Mouse (Mus musculus): Measurements from ENCODE around the gene Atp5g1.
"Not testable (repeated sequence)": the region's sequence is repeated elsewhere in the genome, so short reads cannot be mapped to it uniquely, and the experiment has no call there.

Gene Atp5g1

GRCm38 (mm10) chr11:96075509-96076220 is at the start of gene Atp5g1:
Atp5g1 (minus strand) TSS chr11:96075670.
- in situ Hi-C loops (cut with MseI, MboI): no loop called here

- in situ Hi-C loops (cut with MseI, MboI): no loop called here
Observed at GRCm38 (mm10) chr11:96124052-96124914, 48.8 kb upstream of the Atp5g1 start.

DNA sequence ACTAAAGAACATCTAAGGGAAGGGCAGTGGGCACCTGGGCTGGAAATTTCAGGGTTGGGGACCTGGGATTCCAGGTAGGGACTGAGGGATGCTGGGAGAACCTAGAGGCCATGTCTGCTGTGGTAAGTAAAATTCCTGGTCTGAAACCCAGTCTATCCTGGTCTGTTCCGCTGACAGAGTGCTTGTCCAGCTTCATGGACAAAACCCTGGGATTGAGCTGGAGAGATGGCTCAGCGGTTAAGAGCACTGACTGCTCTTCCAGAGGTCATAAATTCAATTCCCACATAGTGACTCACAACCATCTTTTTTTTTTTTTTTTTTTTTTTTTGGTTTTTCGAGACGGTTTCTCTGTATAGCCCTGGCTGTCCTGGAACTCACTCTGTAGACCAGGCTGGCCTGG is 47.3 kb upstream of the Atp5g1 start:
- in situ Hi-C loops (cut with MseI, MboI): not testable (repeated sequence)

GRCm38 (mm10) chr11:96119401-96119800 is 43.9 kb upstream of the Atp5g1 start:
- in situ Hi-C loops (cut with MseI, MboI): no loop called here

- in situ Hi-C loops (cut with MseI, MboI): not testable (repeated sequence)
Observed at GRCm38 (mm10) chr11:96116925-96117324, 41.5 kb upstream of the Atp5g1 start.

DNA sequence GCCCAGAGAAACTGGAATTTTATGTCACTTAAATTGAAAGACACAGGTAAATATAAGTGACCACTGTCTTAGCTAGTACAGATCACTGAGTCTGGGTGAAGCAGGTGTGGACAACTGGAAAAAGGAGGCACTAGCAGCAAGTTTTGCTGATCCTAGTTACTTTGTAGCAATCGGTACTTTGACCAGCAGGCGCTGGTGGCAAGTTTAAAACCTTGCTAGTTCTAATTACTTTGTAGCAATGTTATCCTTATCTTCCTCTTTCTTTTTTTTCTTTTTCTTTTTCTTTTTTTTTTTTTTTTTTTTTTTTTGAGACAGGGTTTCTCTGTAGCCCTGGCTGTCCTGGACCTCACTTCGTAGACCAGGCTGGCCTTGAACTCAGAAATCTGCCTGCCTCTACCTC is 40.6 kb upstream of the Atp5g1 start:
- in situ Hi-C loops (cut with MseI, MboI): no loop called here

DNA sequence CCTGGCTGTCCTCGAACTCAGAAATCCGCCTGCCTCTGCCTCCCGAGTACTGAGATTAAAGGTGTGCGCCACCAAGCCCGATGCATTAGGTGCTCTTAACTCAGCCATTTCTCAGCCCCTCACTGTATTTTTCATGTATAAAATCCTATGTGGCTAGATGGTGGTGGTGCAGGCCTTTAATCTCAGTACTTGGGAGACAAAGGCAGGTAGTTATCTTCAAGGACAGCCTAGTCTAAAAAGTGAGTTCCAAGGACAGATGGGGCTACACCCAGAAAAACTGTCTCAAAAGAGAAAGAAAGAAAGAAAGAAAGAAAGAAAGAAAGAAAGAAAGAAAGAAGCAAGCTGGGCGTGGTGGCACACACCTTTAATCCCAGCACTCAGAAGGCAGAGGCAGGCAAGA is 39.9 kb upstream of the Atp5g1 start:
- in situ Hi-C loops (cut with MseI, MboI): no loop called here

- in situ Hi-C loops (cut with MseI, MboI): no loop called here
Observed at GRCm38 (mm10) chr11:96114077-96114476, 38.6 kb upstream of the Atp5g1 start.

GRCm38 (mm10) chr11:96111751-96112150 is 36.3 kb upstream of the Atp5g1 start, which contains the start of gene Calcoco2:
Calcoco2 (minus strand) TSS chr11:96111964.
- in situ Hi-C loops (cut with MseI, MboI): no loop called here

DNA sequence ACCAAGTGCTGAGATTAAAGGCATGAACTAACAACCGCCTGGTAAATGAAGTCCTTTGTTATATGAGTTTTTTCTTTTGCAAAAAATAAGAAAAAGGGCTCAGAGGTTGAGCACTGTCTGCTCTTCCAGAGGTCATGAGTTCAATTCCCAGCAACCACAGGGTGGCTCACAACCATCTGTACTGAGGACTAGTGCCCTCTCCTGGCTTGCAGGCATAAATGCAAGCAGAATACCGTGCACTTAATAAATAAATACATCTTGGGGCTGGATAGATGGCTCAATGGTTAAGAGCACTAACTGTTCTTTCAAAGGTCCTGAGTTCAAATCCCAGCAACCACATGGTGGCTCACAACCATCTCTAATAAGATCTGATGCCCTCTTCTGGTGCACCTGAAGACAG is 35.5 kb upstream of the Atp5g1 start:
- in situ Hi-C loops (cut with MseI, MboI): not testable (repeated sequence)

- in situ Hi-C loops (cut with MseI, MboI): no loop called here
Observed at GRCm38 (mm10) chr11:96108376-96108775, 32.9 kb upstream of the Atp5g1 start.

GRCm38 (mm10) chr11:96093361-96093760 is 17.9 kb upstream of the Atp5g1 start:
- in situ Hi-C loops (cut with MseI, MboI): loop anchor here in 1 of 2 experiments (5.0 kb wide), 1 partner anchor 39 kb away; the partner anchor contains the start of gene Ttll6

GRCm38 (mm10) chr11:96092674-96093291 is 17.3 kb upstream of the Atp5g1 start:
- in situ Hi-C loops (cut with MseI, MboI): loop anchor here in 1 of 2 experiments (5.0 kb wide), 1 partner anchor 40 kb away; the partner anchor contains the start of gene Ttll6

- in situ Hi-C loops (cut with MseI, MboI): loop anchor here in 1 of 2 experiments (5.0 kb wide), 1 partner anchor 41 kb away; the partner anchor contains the start of gene Ttll6
Observed at GRCm38 (mm10) chr11:96091073-96091472, 15.6 kb upstream of the Atp5g1 start.

DNA sequence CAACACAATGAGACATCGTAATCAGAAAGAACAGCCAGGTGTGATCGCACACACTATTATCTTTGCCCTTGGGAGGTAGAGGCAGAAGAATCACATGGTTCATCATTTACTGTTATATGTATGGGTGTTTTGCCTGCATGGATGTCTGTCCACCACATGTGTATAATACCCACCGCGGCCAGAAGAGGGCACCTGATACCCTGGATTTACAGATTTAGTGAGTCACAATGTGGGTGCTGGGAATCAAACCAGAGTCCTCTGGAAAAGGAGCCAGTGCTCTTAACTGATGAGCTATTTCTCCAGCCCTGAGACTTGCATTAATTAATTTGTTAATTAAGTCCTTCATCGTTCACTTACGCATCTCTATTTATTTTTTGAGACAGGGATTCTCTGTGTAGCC is 12.5 kb upstream of the Atp5g1 start:
- in situ Hi-C loops (cut with MseI, MboI): no loop called here

DNA sequence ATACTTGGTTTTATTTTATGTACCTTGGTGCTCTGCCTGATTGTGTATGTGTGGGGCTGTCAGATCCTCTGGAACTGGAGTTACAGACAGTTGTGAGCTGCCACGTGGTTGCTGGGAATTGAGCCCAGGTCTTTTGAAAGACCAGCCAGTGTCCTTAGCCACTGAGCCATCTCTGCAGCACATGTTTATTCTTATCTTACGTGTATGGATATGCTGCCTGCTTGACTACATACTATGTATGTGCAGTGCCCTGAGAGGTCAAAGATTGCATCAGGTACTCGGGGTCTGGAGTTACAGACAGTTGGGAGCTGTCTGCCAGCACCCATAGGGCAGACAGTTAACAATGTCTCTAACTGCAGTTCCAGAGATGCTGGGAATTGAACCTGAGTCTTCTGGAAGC is 7.2 kb upstream of the Atp5g1 start:
- in situ Hi-C loops (cut with MseI, MboI): no loop called here

- in situ Hi-C loops (cut with MseI, MboI): no loop called here
Observed at GRCm38 (mm10) chr11:96080736-96081135, 5.3 kb upstream of the Atp5g1 start.

DNA sequence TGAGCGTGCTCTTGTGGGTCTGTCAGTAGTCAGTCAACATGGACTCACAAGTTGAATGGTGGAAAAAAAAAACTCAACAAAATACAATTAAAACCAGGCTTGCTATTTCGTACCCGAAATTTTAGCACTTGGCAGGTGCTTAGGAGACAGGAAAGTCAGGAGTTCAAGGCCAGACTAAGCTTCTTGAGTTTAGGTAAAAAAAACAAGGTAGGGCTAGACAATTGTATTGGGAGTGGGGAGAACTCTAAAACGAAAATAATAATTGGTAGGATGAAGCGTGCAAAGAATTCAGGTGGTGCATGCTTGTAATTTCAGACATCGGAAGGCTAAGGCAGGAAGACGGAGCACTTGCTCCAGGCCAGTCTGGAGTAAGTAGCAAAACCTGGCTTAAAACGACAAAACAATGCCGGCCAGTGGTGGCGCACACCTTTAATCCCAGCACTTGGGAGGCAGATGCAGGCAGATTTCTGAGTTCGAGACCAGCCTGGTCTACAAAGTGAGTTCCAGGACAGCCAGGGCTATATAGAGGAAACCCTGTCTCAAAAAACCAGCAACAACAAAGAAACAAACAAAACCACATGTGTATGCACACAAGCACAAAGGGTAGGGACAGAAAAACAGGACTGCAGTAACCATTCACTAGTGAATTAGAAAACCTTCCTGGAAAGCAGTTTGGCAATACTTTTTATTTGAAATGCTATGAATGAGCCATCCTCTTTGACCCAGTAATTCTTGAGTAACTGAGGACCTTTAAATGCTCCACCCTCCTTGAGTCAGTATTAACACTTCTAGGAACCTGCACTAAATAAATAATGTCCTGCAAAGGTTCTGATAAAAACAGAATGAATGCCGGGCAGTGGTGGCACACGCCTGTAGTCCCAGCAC is 993 bp upstream of the Atp5g1 start:
- in situ Hi-C loops (cut with MseI, MboI): no loop called here

DNA sequence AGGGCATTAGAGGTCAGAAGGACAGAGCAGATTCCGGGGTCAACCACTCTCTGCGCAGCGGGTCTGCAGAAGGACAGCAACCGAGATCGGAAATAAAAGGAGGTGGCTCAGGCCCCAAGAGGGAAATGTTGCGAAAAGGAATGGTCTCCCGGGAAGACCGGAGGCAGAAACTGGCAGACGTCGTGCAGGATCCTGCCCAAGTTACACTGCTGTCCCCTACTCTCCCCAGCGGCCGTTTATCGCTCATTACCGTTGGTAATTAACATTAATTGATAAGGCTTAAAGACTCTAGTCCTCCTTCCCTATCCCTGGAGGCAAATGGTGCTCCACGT is 327 bp downstream of the Atp5g1 start:
- in situ Hi-C loops (cut with MseI, MboI): no loop called here

GRCm38 (mm10) chr11:96074351-96075176 is 906 bp downstream of the Atp5g1 start:
- in situ Hi-C loops (cut with MseI, MboI): no loop called here

All from mouse trophoblast stem cell (cell line).